Mouse (Mus musculus): ENCODE measurements around the gene Hebp1.

GRCm38 (mm10) chr6:135196707-135197106, 1.1 kb downstream of the Hebp1 start:
- TF ChIP-seq CTCF (IDR thresholded peaks at IDR 0.05; ENCODE audit: low read depth, low read length), result no peak
- TF ChIP-seq POLR2A (IDR thresholded peaks at IDR 0.05; ENCODE audit: borderline replicate concordance, low read depth, low read length), result no peak

Data from bone marrow macrophage, adult 2 months (primary cell).